Mouse (Mus musculus): ENCODE measurements at regions not wholly inside any gene's neighbourhood (a gene's known extent, or its start where the extent isn't known, plus 50 kb on each side); places are given as distances from the start of the nearest gene placed in this dataset.

- peak; percentile 20 for DNase-seq (ENCODE audit: low spot score)
Observed at GRCm38 (mm10) chrX:12837821-12838220, 75.9 kb upstream of the Med14 start.

GRCm38 (mm10) chrX:12834681-12835080 lies 72.8 kb upstream of the Med14 start:
- DNase-seq (ENCODE audit: low spot score): no peak

DNA sequence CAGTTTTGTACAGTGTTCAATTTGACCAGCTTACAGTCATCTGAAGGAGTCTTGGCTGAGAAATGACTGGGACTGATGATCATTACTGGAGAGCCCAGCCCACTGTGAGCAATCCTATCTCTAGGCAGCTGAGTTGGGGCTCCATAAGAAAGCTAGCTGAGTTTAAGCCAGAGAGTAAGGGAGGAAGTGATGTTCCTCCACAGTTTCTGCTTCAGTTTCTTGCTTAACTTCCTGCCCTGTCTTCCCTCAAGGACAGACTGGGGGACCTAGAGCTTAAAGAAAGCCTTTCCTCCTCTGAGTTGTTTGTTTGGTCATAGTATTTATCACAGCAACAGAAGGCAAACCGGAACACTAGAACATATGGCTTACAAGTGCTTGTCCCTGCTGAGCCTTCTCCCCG lies 70.8 kb upstream of the Med14 start:
- DNase-seq (ENCODE audit: low spot score): no peak

GRCm38 (mm10) chrX:12829165-12829564 lies 67.3 kb upstream of the Med14 start:
- DNase-seq (ENCODE audit: low spot score): no peak

- no peak for DNase-seq (ENCODE audit: low spot score)
Observed at GRCm38 (mm10) chrX:12827299-12827872, 65.5 kb upstream of the Med14 start.

DNA sequence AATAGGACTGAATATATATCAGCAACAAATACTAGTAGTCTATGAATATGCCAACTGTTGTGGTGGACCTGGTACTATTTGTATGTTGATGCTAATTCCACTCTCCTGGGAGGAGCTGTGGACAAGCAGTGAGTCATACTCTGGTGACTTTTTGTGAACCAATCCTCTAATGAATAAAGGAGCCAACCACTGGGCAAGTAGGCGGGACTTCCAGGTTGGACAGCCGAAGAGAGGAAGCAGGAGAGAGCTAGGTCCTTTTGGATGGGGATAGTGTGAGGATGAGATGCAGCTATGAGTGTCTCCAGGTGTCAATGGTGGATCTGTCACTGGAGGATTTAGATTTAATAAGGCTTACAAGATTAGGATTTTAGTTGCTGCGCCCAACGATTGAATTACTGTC lies 64.8 kb upstream of the Med14 start:
- no peak for DNase-seq (ENCODE audit: low spot score)

DNA sequence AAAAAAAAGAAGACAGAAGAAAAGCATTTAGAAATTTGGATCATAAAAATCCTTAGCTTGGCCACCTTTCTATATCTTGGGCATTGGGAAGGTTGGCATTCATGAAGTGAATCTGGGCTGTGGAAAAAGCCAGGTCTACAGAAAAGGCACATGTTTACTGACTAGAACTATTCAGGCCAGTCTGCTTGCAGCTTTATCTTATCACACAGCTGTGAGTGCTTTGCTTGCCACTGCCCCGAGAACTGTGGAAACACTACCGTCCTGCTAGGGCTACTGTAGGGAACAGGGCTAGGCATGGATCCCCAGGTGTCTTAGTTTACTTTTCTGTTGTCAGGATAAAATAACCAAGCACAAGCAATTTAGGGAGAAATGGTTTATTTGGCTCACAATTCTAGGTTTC lies 63.4 kb upstream of the Med14 start:
- no peak for DNase-seq (ENCODE audit: low spot score)

- no peak for DNase-seq (ENCODE audit: low spot score)
Observed at GRCm38 (mm10) chrX:12824497-12824896, 62.6 kb upstream of the Med14 start.

DNA sequence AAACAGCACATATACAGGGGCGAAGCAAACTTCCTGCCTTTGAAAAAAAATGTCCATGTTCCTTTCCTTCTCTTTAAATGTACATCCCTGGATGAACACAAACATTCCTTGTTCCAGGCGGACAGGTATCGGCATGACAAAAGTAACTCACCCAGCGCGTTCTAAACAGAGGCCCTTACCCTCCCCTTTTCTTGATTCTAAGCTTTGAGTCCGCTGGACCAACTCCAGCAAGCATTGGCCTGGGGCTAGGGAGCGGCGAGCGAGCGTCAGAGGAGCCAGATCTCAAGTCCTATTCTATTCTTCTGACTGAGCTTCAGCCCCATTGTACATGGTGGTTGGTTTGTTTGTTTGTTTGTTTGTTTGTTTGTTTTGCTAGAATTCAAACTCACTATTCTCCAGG lies 60.9 kb upstream of the Med14 start:
- DNase-seq (ENCODE audit: low spot score): no peak

- no peak for DNase-seq (ENCODE audit: low spot score)
Observed at GRCm38 (mm10) chrX:12813083-12813660, 51.3 kb upstream of the Med14 start.
